Mouse (Mus musculus) forebrain, embryonic 13.5 days (tissue): ENCODE measurements at regions not wholly inside any gene's neighbourhood (a gene's known extent, or its start where the extent isn't known, plus 50 kb on each side); places are given as distances from the start of the nearest gene placed in this dataset.

ENCODE experiments used
- ATAC-seq: fragments of 200-750 bp; cut with Nextera tagmentation; 2 replicates; pipeline ENCODE4 v1.8.0; 2017
- H3K27ac ChIP-seq: fragments of 300-500 bp; sonication (generic); 2 replicates; pipeline ENCODE4 v1.5.1; 2015; ENCODE audit warnings: inconsistent platforms, mild to moderate bottlenecking, moderate library complexity
- H3K27me3 ChIP-seq: fragments of 300-500 bp; sonication (generic); 2 replicates; pipeline ENCODE4 v1.6.1; 2015; ENCODE audit warnings: mild to moderate bottlenecking, inconsistent platforms
- H3K36me3 ChIP-seq: fragments of 300-500 bp; sonication (generic); 2 replicates; pipeline ENCODE4 v1.6.1; 2015; ENCODE audit warnings: mild to moderate bottlenecking, inconsistent platforms; ENCODE audit not compliant: poor library complexity, severe bottlenecking
- H3K4me1 ChIP-seq: fragments of 300-500 bp; sonication (generic); 2 replicates; pipeline ENCODE4 v1.6.1; 2015; ENCODE audit warnings: inconsistent platforms
- H3K4me2 ChIP-seq: fragments of 300-500 bp; sonication (generic); 2 replicates; pipeline ENCODE4 v1.6.1; 2015; ENCODE audit warnings: inconsistent platforms, mild to moderate bottlenecking, moderate library complexity
- H3K4me3 ChIP-seq: fragments of 300-500 bp; sonication (generic); 2 replicates; pipeline ENCODE4 v1.5.1; 2015; ENCODE audit warnings: mild to moderate bottlenecking, inconsistent platforms
- H3K9ac ChIP-seq: fragments of 300-500 bp; sonication (generic); 2 replicates; pipeline ENCODE4 v1.6.1; 2015; ENCODE audit warnings: mild to moderate bottlenecking, inconsistent platforms
- H3K9me3 ChIP-seq: fragments of 300-500 bp; sonication (generic); replicated peaks from 2 replicates; pipeline ENCODE4 v1.6.1; 2016; ENCODE audit warnings: inconsistent platforms
- WGBS: fragments of 180-500 bp; shearing (Covaris S2); methylation state at CpG from one replicate; pipeline ENCODE4 v1.1.7; 2015; 5-methylcytosine and 5-hydroxymethylcytosine counted together

DNA sequence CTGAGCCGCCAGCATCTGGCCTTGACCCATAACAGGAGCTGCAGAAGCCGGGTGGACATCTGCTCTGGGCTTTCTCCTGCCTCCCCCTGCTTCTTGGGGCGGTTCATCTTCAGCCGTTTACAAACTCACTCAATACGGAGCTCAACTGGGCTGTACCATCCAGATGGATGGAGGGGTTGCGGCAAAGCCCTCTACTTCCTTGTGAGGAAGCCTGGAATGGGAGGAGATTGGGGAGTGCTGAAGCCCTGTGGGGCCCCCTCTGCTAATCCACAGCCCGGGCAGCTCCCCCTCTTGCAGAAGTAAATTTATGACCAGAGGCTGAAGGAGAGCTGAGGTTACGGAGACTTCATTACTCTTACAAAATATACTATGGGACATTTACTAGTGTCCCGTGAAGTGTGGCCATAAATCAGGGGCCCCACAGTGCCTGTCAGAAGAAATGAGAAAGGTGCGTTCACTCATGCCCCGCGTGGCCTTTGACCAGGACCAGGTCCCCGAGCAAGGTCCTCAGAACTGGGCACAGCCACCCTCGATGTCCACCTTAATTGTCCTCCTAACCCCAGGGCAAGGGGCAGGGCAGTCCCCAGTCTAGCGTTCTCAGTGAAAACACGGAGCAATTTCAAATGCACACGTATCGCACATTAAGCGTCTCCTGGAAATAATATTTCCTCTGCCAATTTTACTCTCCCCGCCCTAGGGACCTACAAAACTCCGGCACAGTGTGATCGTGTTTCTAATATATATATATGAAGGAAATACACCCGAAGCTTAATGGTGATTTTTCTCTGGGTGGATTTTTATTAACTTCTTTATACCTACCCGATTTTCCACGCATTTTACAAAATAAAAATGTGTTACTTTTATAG lies 115.1 kb downstream of the Cdc5l start:
- H3K27ac ChIP-seq, result no peak overlapping the region
- H3K9ac ChIP-seq, result no peak overlapping the region
- H3K4me2 ChIP-seq, result no peak overlapping the region
- no peaks in the 10 kb centered on the region for H3K4me1 ChIP-seq
- WGBS, result 87% methylated on average over 25 of the region's 25 CpGs
- no peaks in the 10 kb centered on the region for H3K27me3 ChIP-seq
- no peaks in the 10 kb centered on the region for H3K36me3 ChIP-seq
- H3K9me3 ChIP-seq, result no peaks in the 10 kb centered on the region
- no peak overlapping the region for H3K4me3 ChIP-seq
- ATAC-seq, result no peak

- no peak; the same call in 1 of the 2 replicates for ATAC-seq
- WGBS, result 80% methylated on average over 5 of the region's 5 CpGs
- H3K4me2 ChIP-seq, result no peak overlapping the region
These were observed 120.8 kb downstream of the Cdc5l start for GRCm38 (mm10) chr17:45312510-45313266.

GRCm38 (mm10) chr17:45306506-45306905 lies 127.0 kb downstream of the Cdc5l start:
- Histone ChIP-seq H3K36me3 (no peaks in the 10 kb centered on the region), H3K27me3 (no peaks in the 10 kb centered on the region), H3K9me3 (no peaks in the 10 kb centered on the region), H3K4me2 (no peak overlapping the region), H3K4me1 (no peaks in the 10 kb centered on the region), H3K27ac (no peak overlapping the region), H3K9ac (no peak overlapping the region), H3K4me3 (no peak overlapping the region)
- ATAC-seq, result no peak
- 83% methylated on average over 7 of the region's 7 CpGs for WGBS

More at GRCm38 (mm10) chr17:45312510-45313266, 120.8 kb downstream of the Cdc5l start:
- no peaks in the 10 kb centered on the region for H3K9me3 ChIP-seq
- no peak overlapping the region for H3K4me3 ChIP-seq
- no peaks in the 10 kb centered on the region for H3K36me3 ChIP-seq
- no peak overlapping the region for H3K9ac ChIP-seq
- no peaks in the 10 kb centered on the region for H3K4me1 ChIP-seq
- H3K27me3 ChIP-seq, result no peaks in the 10 kb centered on the region
- no peak overlapping the region for H3K27ac ChIP-seq

GRCm38 (mm10) chr17:45303183-45303582 lies 130.4 kb downstream of the Cdc5l start:
- no peak for ATAC-seq
- Histone ChIP-seq H3K4me2 (no peak overlapping the region), H3K4me3 (no peak overlapping the region), H3K27me3 (no peaks in the 10 kb centered on the region), H3K9me3 (no peaks in the 10 kb centered on the region), H3K27ac (no peak overlapping the region), H3K36me3 (no peaks in the 10 kb centered on the region), H3K4me1 (no peaks in the 10 kb centered on the region), H3K9ac (no peak overlapping the region)
- 71% methylated on average over 6 of the region's 6 CpGs for WGBS

GRCm38 (mm10) chr17:45298355-45298754 lies 135.2 kb downstream of the Cdc5l start:
- Histone ChIP-seq H3K4me2 (no peak overlapping the region), H3K4me1 (no peaks in the 10 kb centered on the region), H3K9me3 (peaks cover 7% of the 10 kb centered on the region; the same call in 1 of the 2 replicates), H3K4me3 (no peak overlapping the region), H3K27ac (no peak overlapping the region), H3K9ac (no peak overlapping the region), H3K27me3 (no peaks in the 10 kb centered on the region), H3K36me3 (no peaks in the 10 kb centered on the region)
- WGBS, result 31% methylated on average over 4 of the region's 4 CpGs
- no peak for ATAC-seq

DNA sequence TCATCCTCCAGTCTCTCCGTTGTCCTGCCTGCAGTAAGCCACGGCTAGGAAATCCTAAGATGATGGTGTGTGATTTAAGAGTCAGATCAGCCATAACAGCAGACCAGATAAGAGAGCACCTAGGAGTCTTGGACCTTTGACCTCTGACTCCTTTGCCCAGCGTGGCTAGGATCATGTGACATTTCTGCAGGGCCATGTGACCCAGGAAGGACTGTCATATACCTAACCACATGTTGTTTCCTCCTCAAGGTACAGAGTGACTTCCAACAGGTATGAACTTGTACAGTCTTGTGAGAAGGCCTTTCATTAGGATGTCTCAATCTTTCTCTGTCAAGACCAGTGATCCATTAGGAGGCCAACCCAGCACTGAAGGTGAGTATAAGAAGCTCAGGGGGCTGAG lies 135.7 kb downstream of the Cdc5l start:
- Histone ChIP-seq H3K4me2 (no peak overlapping the region), H3K27me3 (no peaks in the 10 kb centered on the region), H3K36me3 (no peaks in the 10 kb centered on the region), H3K9ac (no peak overlapping the region), H3K27ac (no peak overlapping the region), H3K4me1 (no peaks in the 10 kb centered on the region), H3K9me3 (peaks cover 7% of the 10 kb centered on the region; the same call in 1 of the 2 replicates), H3K4me3 (no peak overlapping the region)
- ATAC-seq, result no peak
- 89% methylated on average over 3 of the region's 3 CpGs for WGBS

GRCm38 (mm10) chr17:45296363-45296762 lies 137.2 kb downstream of the Cdc5l start:
- 79% methylated on average over 1 of the region's 1 CpGs for WGBS
- Histone ChIP-seq H3K4me1 (no peaks in the 10 kb centered on the region), H3K36me3 (no peaks in the 10 kb centered on the region), H3K27ac (no peak overlapping the region), H3K27me3 (no peaks in the 10 kb centered on the region), H3K9ac (no peak overlapping the region), H3K4me3 (no peak overlapping the region), H3K4me2 (no peak overlapping the region), H3K9me3 (peaks cover 7% of the 10 kb centered on the region; the same call in 1 of the 2 replicates)
- no peak for ATAC-seq

GRCm38 (mm10) chr17:45294886-45295285 lies 138.7 kb downstream of the Cdc5l start:
- no peak overlapping the region for H3K4me3 ChIP-seq
- H3K27ac ChIP-seq, result no peak overlapping the region
- 69% methylated on average over 4 of the region's 4 CpGs for WGBS
- no peaks in the 10 kb centered on the region for H3K4me1 ChIP-seq
- H3K27me3 ChIP-seq, result no peaks in the 10 kb centered on the region
- H3K9ac ChIP-seq, result no peak overlapping the region
- H3K9me3 ChIP-seq, result peaks cover 7% of the 10 kb centered on the region; the same call in 1 of the 2 replicates
- no peak for ATAC-seq
- H3K36me3 ChIP-seq, result no peaks in the 10 kb centered on the region
- H3K4me2 ChIP-seq, result no peak overlapping the region

GRCm38 (mm10) chr17:45294256-45294865 lies 139.2 kb downstream of the Cdc5l start:
- Histone ChIP-seq H3K4me3 (no peak overlapping the region), H3K9ac (no peak overlapping the region), H3K4me2 (no peak overlapping the region), H3K4me1 (no peaks in the 10 kb centered on the region), H3K27me3 (no peaks in the 10 kb centered on the region), H3K27ac (no peak overlapping the region), H3K9me3 (peaks cover 7% of the 10 kb centered on the region; the same call in 1 of the 2 replicates), H3K36me3 (no peaks in the 10 kb centered on the region)
- ATAC-seq, result no peak
- 90% methylated on average over 11 of the region's 11 CpGs for WGBS

DNA sequence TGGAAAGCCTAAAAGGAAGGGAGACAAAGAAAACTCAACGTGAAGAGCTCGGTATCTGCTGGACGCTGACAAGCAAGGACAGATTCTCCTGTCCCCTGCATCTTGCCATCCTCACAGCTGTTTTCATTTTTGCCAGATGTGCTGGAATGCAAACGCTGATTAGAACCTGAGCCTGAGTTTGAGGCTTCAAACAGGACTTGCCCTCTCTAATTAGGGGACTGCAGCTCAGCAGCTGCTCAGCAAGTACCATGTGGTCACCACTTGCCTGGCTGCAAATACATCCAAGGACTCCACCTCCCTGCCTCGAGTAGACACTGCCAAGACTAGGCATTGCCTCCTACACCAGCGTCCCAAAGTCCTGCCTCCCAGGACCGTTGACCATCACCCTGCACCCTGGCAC lies 140.7 kb downstream of the Cdc5l start:
- H3K27ac ChIP-seq, result no peak overlapping the region
- H3K4me3 ChIP-seq, result no peak overlapping the region
- no peak overlapping the region for H3K4me2 ChIP-seq
- WGBS, result 86% methylated on average over 7 of the region's 7 CpGs
- H3K9ac ChIP-seq, result no peak overlapping the region
- H3K4me1 ChIP-seq, result no peaks in the 10 kb centered on the region
- no peak for ATAC-seq
- H3K9me3 ChIP-seq, result peaks cover 7% of the 10 kb centered on the region; the same call in 1 of the 2 replicates
- H3K27me3 ChIP-seq, result no peaks in the 10 kb centered on the region
- no peaks in the 10 kb centered on the region for H3K36me3 ChIP-seq

DNA sequence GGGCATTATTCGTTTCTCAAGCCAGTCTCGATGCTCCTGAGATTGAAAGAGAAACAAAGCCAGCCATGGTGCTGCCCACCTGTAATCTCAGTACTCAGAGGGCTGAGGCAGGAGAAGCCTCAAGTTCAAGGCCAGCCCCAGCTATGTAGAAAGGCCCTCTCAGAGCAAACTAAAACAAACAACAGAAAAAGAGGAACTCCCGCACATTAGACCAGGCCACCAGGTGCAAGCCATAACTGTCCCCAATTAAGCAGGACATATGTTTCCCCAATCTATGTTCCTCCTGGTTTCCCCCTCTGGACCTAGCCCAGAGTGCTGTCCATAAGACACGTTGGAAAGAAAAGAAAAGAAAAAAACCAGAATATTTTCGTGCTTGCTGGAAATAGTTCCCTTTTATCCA lies 142.5 kb downstream of the Cdc5l start:
- Histone ChIP-seq H3K4me3 (no peak overlapping the region), H3K27ac (no peak overlapping the region), H3K36me3 (no peaks in the 10 kb centered on the region), H3K4me2 (no peak overlapping the region), H3K4me1 (no peaks in the 10 kb centered on the region), H3K9me3 (no peaks in the 10 kb centered on the region; the same call in 1 of the 2 replicates), H3K9ac (no peak overlapping the region), H3K27me3 (no peaks in the 10 kb centered on the region)
- ATAC-seq, result no peak
- 69% methylated on average over 5 of the region's 5 CpGs for WGBS

GRCm38 (mm10) chr17:45285621-45286189 lies 147.8 kb downstream of the Cdc5l start:
- H3K4me1 ChIP-seq, result no peaks in the 10 kb centered on the region
- no peak overlapping the region for H3K4me3 ChIP-seq
- ATAC-seq, result no peak
- no peak overlapping the region for H3K27ac ChIP-seq
- no peak overlapping the region for H3K9ac ChIP-seq
- H3K36me3 ChIP-seq, result no peaks in the 10 kb centered on the region
- no peaks in the 10 kb centered on the region; the same call in 1 of the 2 replicates for H3K9me3 ChIP-seq
- WGBS, result 88% methylated on average over 3 of the region's 3 CpGs
- no peaks in the 10 kb centered on the region for H3K27me3 ChIP-seq
- no peak overlapping the region for H3K4me2 ChIP-seq
